Mouse (Mus musculus) gastrocnemius, adult 2 months (tissue): ENCODE results near the gene Trim41. TPM values are rescaled to one million over a fixed set of nuclear protein-coding genes. Genes with fewer than 3 reads are reported as not detected.

Experiments used
- DNase-seq: peaks from one replicate; pipeline ENCODE4 v3.0.0; 2022
- H3K27ac ChIP-seq: fragments of 200-600 bp; 2 replicates; pipeline ENCODE4 v1.8.1; 2022; ENCODE audit warnings: mild to moderate bottlenecking
- H3K4me3 ChIP-seq: fragments of 200-600 bp; 2 replicates; pipeline ENCODE4 v1.8.1; 2022; ENCODE audit warnings: mild to moderate bottlenecking, moderate library complexity
- CTCF ChIP-seq: fragments of 200-600 bp; IDR thresholded peaks from 2 replicates; pipeline ENCODE4 v1.8.1; 2022; ENCODE audit warnings: antibody characterized with exemption, mild to moderate bottlenecking, moderate library complexity
- intact Hi-C: fragments of 180-260 bp; cut with DNase I; formaldehyde crosslinking; loops from one replicate; pipeline ENCODE4 v1.15.1; 2025
- total RNA-seq, 2 experiments: library from RNA; stranded (reverse); gene quantifications; 2 replicates each; pipeline ENCODE4 v1.2.3; 2021

The Trim41 gene
- total RNA-seq, 2 experiments from 2014 or later: 19.9 to 23.6 TPM

DNA sequence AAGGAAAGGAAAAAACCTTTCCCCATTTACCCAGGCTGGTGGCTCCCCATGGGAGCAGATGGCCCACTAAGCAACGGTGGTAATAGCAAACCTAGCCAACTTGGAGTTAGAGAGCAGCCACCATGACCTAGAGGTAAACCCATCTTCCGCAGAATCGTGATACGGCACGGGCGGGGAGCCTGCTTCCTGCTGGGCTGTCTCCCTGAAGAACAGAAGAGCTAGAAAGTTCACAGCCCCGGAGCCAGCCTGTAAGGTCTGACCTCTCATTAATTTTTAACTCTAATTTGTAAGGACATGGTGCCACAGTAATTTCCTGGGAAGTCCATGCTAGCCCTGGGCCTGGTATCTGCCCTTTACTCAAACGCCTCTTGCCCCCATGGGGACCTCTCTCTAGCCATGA lies 26.2 kb downstream of the Trim41 start:
- TF ChIP-seq CTCF: no peak
- H3K4me3 ChIP-seq: no peak overlapping the region
- intact Hi-C loops: no loop called here
- DNase-seq: no peak
- no peak overlapping the region for H3K27ac ChIP-seq

DNA sequence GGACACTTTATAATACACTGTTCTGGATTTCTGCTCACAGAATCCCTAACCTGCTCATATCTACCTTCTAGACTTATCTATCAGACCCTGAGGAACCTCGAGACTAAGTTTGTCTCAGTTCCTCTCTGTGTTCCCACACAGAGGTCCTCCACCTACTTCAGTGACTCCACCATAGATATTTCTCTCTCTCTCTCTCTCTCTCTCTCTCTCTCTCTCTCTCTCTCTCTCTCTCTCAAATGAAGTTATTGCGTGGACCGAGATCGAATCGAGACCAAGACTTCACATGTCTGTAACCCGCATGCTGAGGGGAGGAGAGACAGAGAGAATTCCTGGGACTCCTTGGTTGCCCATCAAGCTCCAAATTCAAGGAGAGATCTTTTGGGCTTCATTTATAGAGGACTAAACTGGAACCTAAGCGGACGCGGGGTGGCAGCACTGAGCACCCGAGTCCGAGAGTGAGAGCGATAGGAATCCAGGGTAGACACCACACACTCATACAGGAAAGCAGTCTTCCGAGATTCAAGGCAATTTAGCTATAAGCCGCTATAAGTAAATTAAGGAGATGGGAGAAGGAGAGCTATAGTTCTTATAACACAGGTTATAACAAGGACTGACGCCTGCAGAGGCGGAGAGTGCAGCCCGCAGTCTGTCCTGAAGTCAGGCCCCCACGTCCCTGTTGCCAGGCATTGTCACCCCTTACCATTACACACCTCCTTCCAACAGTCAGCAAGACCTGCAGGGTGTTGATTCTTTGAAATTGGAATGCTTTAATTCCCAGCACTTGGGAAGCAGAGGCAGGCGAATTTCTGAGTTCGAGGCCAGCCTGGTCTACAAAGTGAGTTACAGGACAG lies 27.0 kb downstream of the Trim41 start:
- DNase-seq: peak; percentile 88
- peak overlapping the region; percentile 43; the same call in 1 of the 2 replicates for H3K27ac ChIP-seq
- H3K4me3 ChIP-seq: peak overlapping the region; percentile 55
- intact Hi-C loops: loop anchor here (1.0 kb wide), 1 partner anchor 69 kb away; no protein-coding TSS in a partner anchor
- TF ChIP-seq CTCF: peak; percentile 91

DNA sequence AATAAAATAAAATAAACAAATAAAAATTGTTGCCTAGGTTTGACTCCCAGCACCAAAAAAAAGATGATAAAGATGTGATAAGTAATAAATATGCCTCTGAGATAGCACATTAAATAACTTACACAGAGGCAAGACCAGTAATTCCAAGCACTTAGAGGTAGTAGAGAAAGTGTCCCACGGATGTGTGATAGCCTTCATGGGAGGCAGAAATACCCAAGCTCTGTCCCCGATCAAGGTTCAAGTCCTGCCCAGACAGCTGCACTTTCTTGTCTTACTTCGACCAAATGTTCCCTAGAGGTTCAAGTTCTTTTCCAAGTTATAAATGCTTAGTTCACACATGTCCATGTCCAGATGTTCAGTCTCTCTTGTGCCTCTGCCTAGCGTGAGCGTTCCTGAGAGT lies 27.9 kb downstream of the Trim41 start:
- H3K4me3 ChIP-seq: no peak overlapping the region
- TF ChIP-seq CTCF: no peak
- intact Hi-C loops: loop anchor here (1.0 kb wide), 1 partner anchor 70 kb away; no protein-coding TSS in a partner anchor
- no peak for DNase-seq
- H3K27ac ChIP-seq: no peak overlapping the region

DNA sequence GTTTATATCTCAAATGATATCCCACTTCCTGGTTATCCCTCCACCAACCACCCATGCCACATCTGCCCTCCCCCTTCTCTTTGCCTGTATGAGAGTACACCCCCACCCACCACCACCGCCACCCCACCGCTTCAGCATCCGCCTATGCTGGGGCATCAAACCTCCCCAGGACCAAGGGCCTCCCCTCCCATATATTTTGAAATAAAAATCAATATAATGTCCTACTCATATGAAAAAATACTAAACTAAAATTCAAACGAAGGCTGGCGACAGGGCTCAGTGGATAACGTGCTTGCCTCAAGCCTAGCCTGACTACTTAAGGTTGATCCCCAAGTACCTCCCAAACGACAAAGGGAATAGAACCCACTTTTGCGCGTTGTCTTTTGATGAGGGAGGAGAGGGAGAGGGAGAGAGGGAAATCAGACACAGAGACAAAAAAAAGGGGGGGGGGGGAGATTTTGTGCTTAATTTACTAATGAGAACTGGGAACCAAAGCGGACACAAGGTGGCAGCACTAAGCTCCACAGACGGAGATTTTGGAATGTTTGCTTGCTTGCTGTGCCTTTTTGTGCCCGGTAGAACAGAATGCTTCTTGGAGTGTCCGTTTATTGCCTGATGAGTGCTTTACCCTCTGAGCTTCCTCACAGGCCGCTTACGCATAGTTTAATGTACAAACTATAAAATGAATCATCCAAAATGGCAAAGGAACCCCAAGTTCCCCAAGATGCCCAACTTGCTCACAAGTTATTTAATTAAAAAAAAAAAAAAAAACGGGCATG lies 28.7 kb downstream of the Trim41 start:
- TF ChIP-seq CTCF: peak; percentile 81

DNA sequence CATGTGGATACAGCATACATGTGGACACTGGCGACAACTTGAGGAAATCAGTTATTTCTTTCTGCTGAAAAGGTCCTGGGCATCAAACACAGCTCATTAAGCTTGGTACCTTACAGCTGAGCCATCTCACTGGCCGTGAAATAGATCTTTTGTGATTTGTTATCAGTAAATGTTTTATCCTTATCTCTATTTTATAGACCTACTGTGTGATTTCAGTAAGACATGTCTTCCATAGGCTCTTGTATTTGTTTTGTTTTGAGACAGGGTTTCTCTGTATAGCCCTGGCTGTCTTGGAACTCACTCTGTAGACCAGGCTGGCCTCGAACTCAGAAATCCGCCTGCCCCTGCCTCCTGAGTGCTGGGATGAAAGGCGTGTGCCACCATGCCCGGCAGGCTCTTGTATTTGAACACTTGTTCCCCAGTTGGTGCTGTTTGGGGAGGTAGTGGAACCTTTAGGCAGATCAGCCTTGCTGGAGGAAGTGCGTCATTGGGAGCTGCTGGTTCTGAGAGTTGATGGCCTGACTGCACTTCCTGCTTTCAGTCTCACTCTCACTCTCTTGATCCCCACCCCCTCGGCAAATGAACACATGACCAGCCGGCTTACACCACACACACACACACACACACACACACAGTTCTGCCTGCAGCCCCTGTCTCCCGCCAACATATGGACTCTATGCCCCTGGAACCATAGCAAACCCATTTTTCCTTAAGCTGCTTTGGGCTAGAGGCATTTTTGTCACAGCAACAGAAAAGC lies 29.5 kb downstream of the Trim41 start:
- H3K27ac ChIP-seq: peak overlapping the region; percentile 61; the same call in 1 of the 2 replicates
- no peak for TF ChIP-seq CTCF
- intact Hi-C loops: no loop called here
- DNase-seq: peak; percentile 37
- H3K4me3 ChIP-seq: peak overlapping the region; percentile 61

More for the DNA sequence above, 28.7 kb downstream of the Trim41 start:
- DNase-seq: peak; percentile 74
- intact Hi-C loops: loop anchor here (1.0 kb wide), 1 partner anchor 71 kb away; no protein-coding TSS in a partner anchor
- peak overlapping the region; percentile 61 for H3K4me3 ChIP-seq
- peak overlapping the region; percentile 61 for H3K27ac ChIP-seq

DNA sequence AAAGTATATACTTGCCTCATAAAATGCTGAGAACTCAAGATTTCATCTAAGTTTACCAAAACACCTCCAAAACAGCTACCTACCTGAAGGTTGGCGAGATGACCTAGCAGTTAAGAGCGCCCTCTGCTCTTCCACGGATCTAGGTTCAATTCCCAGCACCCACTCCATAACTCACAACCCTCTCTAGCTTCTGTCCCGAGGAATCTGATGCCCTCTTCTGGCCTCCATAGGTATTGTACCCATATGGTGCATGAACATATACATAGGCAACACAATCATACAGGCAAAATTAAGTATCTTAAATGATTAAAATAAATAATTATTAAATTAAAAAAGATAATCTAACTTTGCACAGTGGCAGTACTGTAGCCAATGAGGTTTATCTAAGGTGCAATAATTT lies 34.9 kb downstream of the Trim41 start:
- no peak for DNase-seq
- H3K4me3 ChIP-seq: no peak overlapping the region
- TF ChIP-seq CTCF: no peak
- intact Hi-C loops: no loop called here
- no peak overlapping the region for H3K27ac ChIP-seq

DNA sequence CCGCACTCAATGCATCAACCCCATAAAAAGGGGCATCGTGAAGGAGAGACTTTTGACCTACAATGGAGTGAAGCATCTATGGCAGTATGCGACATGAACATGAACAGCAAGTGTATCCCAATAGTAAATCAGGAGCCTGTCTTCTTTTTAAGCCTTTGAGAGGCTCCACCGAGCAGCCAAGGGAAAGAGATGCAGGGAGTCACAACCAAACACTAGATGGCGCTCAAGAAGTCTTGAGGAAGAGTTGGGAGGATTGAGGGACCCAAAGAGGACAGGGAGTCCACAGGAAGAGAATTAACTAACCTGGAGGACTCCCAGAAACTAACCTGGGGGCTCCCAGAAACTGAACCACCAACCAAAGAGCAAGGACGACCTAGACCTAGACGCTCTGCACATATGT lies 37.7 kb downstream of the Trim41 start:
- DNase-seq: no peak

DNA sequence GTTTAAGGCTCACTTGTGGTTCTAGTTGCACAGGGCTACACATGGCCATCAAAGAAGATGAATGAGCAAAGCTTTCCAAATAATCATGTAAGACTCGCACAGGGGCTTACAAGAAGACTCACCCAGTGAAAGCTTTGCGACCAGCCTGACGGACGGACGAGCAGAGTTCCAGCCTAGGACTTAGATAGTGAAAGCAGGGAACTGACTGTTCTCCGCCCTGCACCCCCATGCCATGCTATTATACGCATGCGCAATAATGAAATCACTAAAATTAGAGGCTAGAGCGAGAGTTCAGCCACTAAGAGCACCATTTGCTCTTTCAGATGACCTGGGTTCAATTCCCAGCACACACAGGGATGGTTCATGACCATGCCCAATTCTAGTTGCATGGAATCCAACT lies 39.9 kb downstream of the Trim41 start:
- intact Hi-C loops: no loop called here
- DNase-seq: no peak
- Histone ChIP-seq H3K27ac (no peak overlapping the region), H3K4me3 (no peak overlapping the region)
- no peak for TF ChIP-seq CTCF

More for the DNA sequence above, 37.7 kb downstream of the Trim41 start:
- intact Hi-C loops: no loop called here
- no peak overlapping the region for H3K4me3 ChIP-seq
- no peak overlapping the region for H3K27ac ChIP-seq
- TF ChIP-seq CTCF: peak; percentile 65

DNA sequence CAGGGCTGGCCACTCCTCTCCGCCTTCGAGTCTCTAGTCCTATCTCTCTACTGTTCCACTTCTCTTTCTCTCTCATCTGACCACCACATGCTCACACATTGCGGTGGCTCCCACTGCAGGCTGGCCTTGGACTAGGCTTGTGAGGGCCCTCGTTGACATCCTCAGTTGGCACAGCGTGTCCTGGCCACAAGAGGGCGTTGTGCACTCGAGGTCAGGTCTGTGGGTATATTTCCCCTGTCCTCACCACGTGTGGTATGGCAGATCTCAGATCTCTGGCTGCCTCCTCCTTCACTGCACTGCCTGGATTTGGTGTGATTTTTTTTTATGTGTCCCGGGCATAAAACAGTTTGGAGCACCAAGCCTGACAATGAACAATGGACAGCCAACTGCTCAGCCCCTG lies 40.5 kb downstream of the Trim41 start:
- Histone ChIP-seq H3K4me3 (no peak overlapping the region), H3K27ac (no peak overlapping the region)
- DNase-seq: no peak
- intact Hi-C loops: no loop called here
- peak; percentile 19; the same call in 1 of the 2 replicates for TF ChIP-seq CTCF

DNA sequence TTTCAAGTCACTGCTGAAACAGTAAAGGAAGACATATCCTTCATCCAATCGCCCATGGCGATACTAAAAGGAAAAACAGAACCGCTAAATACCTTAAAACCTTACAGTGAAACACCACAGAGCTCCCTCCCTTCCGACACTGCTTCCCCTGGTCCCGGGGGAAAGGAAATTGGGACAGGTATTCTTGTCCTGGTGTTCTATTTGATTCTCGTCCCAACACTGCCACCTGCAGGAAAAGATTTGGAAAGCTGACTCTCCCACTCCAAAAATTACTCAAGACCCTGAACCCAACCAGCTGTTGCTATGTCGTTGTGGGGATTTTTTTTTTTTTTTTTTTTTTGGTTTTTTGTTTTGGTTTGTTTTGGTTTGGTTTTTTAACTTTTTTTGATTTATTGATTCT lies 41.7 kb downstream of the Trim41 start:
- intact Hi-C loops: no loop called here
- no peak overlapping the region; the same call in 1 of the 2 replicates for H3K27ac ChIP-seq
- peak overlapping the region; percentile 42 for H3K4me3 ChIP-seq
- DNase-seq: peak; percentile 48
- TF ChIP-seq CTCF: peak; percentile 65

DNA sequence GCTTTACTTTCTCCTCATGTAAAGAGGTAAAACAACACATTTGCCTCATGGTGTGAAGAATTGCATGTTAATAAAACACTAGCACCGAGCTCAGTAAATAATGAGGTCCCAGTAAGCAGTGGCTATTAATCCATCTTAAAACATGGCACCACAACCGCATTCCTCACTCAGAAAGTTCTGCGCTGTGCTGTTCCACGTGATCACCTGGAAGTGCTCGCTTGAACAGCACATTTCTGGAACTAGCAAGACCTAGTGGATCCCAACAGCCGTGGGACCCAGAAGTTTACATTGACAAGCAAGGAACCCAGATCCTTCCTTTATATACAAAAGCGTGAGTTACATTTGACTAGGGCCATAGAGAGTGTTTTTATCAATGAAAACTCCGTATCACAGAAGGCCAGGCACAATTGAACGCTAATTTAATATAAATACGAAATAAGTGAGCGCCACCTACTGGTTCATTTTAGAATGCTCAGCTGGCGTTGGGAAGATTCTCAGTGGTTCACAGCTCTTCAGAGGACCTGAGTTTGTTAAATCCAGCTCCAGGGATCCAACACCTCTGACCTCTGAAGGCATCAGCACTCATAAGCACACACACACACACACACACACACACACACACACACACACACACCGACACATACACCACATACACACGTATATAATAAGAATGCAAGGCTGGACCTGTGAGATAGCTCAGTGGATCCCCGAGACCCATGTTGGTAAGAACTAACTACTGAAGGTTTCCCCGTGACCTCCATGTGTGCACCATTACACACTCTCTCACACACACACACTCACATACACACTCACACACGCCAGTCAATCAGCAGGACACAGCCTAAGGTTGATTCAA lies 42.5 kb downstream of the Trim41 start:
- Histone ChIP-seq H3K4me3 (peak overlapping the region; percentile 50), H3K27ac (no peak overlapping the region)
- TF ChIP-seq CTCF: peak; percentile 71
- intact Hi-C loops: loop anchor here (5.0 kb wide), 1 partner anchor 333 kb away; no protein-coding TSS in a partner anchor
- DNase-seq: no peak
